Mouse (Mus musculus): ENCODE measurements around the gene Map1b.

The Map1b gene

GRCm38 (mm10) chr13:99437051-99437450 lies 79.3 kb downstream of the Map1b start:
- in situ Hi-C loops (cut with MboI; ENCODE audit: low pct_unique_long_range_greater_than_20kb in 1 of 2, low sequenced_read_pairs in 2 of 2, unreplicated experiment in 1 of 2): no loop called here

GRCm38 (mm10) chr13:99434494-99434893 lies 81.8 kb downstream of the Map1b start:
- in situ Hi-C loops (cut with MboI; ENCODE audit: low pct_unique_long_range_greater_than_20kb in 1 of 2, low sequenced_read_pairs in 2 of 2, unreplicated experiment in 1 of 2): no loop called here

GRCm38 (mm10) chr13:99433068-99434008 lies 83.0 kb downstream of the Map1b start:
- in situ Hi-C loops (cut with MboI; ENCODE audit: low pct_unique_long_range_greater_than_20kb in 1 of 2, low sequenced_read_pairs in 2 of 2, unreplicated experiment in 1 of 2): no loop called here

- in situ Hi-C loops (cut with MboI; ENCODE audit: low pct_unique_long_range_greater_than_20kb in 1 of 2, low sequenced_read_pairs in 2 of 2, unreplicated experiment in 1 of 2): no loop called here
These were observed 92.8 kb downstream of the Map1b start for GRCm38 (mm10) chr13:99423581-99423980.

- in situ Hi-C loops (cut with MboI; ENCODE audit: low pct_unique_long_range_greater_than_20kb in 1 of 2, low sequenced_read_pairs in 2 of 2, unreplicated experiment in 1 of 2): no loop called here
These were observed 99.7 kb downstream of the Map1b start for GRCm38 (mm10) chr13:99416601-99417000.

GRCm38 (mm10) chr13:99414352-99414742 lies 102.0 kb downstream of the Map1b start:
- in situ Hi-C loops (cut with MboI; ENCODE audit: low pct_unique_long_range_greater_than_20kb in 1 of 2, low sequenced_read_pairs in 2 of 2, unreplicated experiment in 1 of 2): no loop called here

- in situ Hi-C loops (cut with MboI; ENCODE audit: low pct_unique_long_range_greater_than_20kb in 1 of 2, low sequenced_read_pairs in 2 of 2, unreplicated experiment in 1 of 2): no loop called here
These were observed 102.6 kb downstream of the Map1b start for GRCm38 (mm10) chr13:99413481-99414351.

GRCm38 (mm10) chr13:99412477-99413080 lies 103.8 kb downstream of the Map1b start:
- in situ Hi-C loops (cut with MboI; ENCODE audit: low pct_unique_long_range_greater_than_20kb in 1 of 2, low sequenced_read_pairs in 2 of 2, unreplicated experiment in 1 of 2): no loop called here

- in situ Hi-C loops (cut with MboI; ENCODE audit: low pct_unique_long_range_greater_than_20kb in 1 of 2, low sequenced_read_pairs in 2 of 2, unreplicated experiment in 1 of 2): no loop called here
These were observed 104.6 kb downstream of the Map1b start for GRCm38 (mm10) chr13:99411761-99412160.

- in situ Hi-C loops (cut with MboI; ENCODE audit: low pct_unique_long_range_greater_than_20kb in 1 of 2, low sequenced_read_pairs in 2 of 2, unreplicated experiment in 1 of 2): no loop called here
These were observed 105.5 kb downstream of the Map1b start for GRCm38 (mm10) chr13:99410611-99411515.

GRCm38 (mm10) chr13:99409216-99409615 lies 107.1 kb downstream of the Map1b start:
- in situ Hi-C loops (cut with MboI; ENCODE audit: low pct_unique_long_range_greater_than_20kb in 1 of 2, low sequenced_read_pairs in 2 of 2, unreplicated experiment in 1 of 2): no loop called here

- in situ Hi-C loops (cut with MboI; ENCODE audit: low pct_unique_long_range_greater_than_20kb in 1 of 2, low sequenced_read_pairs in 2 of 2, unreplicated experiment in 1 of 2): no loop called here
These were observed 117.0 kb downstream of the Map1b start for GRCm38 (mm10) chr13:99399373-99399772.

GRCm38 (mm10) chr13:99398149-99398701 lies 118.1 kb downstream of the Map1b start:
- in situ Hi-C loops (cut with MboI; ENCODE audit: low pct_unique_long_range_greater_than_20kb in 1 of 2, low sequenced_read_pairs in 2 of 2, unreplicated experiment in 1 of 2): no loop called here

- in situ Hi-C loops (cut with MboI; ENCODE audit: low pct_unique_long_range_greater_than_20kb in 1 of 2, low sequenced_read_pairs in 2 of 2, unreplicated experiment in 1 of 2): no loop called here
These were observed 119.1 kb downstream of the Map1b start for GRCm38 (mm10) chr13:99397228-99397627.

GRCm38 (mm10) chr13:99395531-99395930 lies 120.8 kb downstream of the Map1b start:
- in situ Hi-C loops (cut with MboI; ENCODE audit: low pct_unique_long_range_greater_than_20kb in 1 of 2, low sequenced_read_pairs in 2 of 2, unreplicated experiment in 1 of 2): no loop called here

- in situ Hi-C loops (cut with MboI; ENCODE audit: low pct_unique_long_range_greater_than_20kb in 1 of 2, low sequenced_read_pairs in 2 of 2, unreplicated experiment in 1 of 2): no loop called here
These were observed 121.6 kb downstream of the Map1b start for GRCm38 (mm10) chr13:99394694-99395093.

- in situ Hi-C loops (cut with MboI; ENCODE audit: low pct_unique_long_range_greater_than_20kb in 1 of 2, low sequenced_read_pairs in 2 of 2, unreplicated experiment in 1 of 2): no loop called here
These were observed 123.2 kb downstream of the Map1b start for GRCm38 (mm10) chr13:99393128-99393527.

GRCm38 (mm10) chr13:99391417-99391816 lies 124.9 kb downstream of the Map1b start:
- in situ Hi-C loops (cut with MboI; ENCODE audit: low pct_unique_long_range_greater_than_20kb in 1 of 2, low sequenced_read_pairs in 2 of 2, unreplicated experiment in 1 of 2): no loop called here

Data from mouse embryonic stem cell (cell line).